Mouse (Mus musculus) stomach, postnatal 0 days (tissue): ENCODE results near the gene Eomes.

Experiments
- CTCF ChIP-seq: IDR thresholded peaks from 2 replicates; pipeline ENCODE4 v1.5.1; 2016; ENCODE audit warnings: antibody characterized with exemption, low read depth, mild to moderate bottlenecking, moderate library complexity
- EP300 ChIP-seq: optimal IDR thresholded peaks from 2 replicates; pipeline ENCODE3; 2016; ENCODE audit warnings: antibody characterized with exemption

DNA sequence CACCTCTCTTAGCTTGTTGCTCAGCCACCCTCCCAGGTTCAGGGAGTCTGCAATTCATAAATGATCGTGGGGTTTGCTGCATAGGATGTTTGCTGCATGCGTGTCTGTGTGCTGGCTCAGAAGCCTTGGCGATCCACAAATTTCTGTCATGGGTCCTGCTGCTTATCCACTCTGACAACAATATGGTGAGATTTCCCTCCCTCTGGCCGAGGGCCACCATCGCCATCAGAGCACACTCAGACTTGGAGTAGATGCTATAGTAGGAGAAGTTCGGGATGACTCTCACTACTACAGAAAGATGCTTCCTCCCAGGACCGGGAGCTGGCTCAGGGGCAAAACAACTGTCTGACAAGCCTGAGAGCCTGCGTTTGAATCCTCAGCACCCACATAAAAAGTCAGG, 28.7 kb upstream of the Eomes start:
- TF ChIP-seq CTCF (no peak), EP300 (no peak)
